Mouse (Mus musculus): ENCODE data around the gene Mfsd14a.

GRCm38 (mm10) chr3:116620636-116621370, 41.7 kb downstream of the Mfsd14a start:
- TF ChIP-seq POLR2A (IDR thresholded peaks at IDR 0.05; ENCODE audit: low read depth, low read length) (no peak), CTCF (IDR thresholded peaks at IDR 0.05; ENCODE audit: extremely low read depth, insufficient read length, insufficient replicate concordance, low read depth, low read length) (no peak)

Measured in small intestine, adult 2 months (tissue).